Mouse (Mus musculus) CH12.LX (cell line): ENCODE measurements at regions not wholly inside any gene's neighbourhood (a gene's known extent, or its start where the extent isn't known, plus 50 kb on each side); places are given as distances from the start of the nearest gene placed in this dataset.

Experiments
- CTCF ChIP-seq, 2 experiments: IDR thresholded peaks in 1 of 2; conservative IDR thresholded peaks in 1 of 2; 2 replicates each; pipeline ENCODE4 v1.5.1; 2011 to 2012; ENCODE audit warnings: low read depth in 2 of 2, low read length in 2 of 2, improper control_type of control experiment in 1 of 2, inconsistent platforms in 1 of 2, mild to moderate bottlenecking in 1 of 2, moderate library complexity in 1 of 2
- EP300 ChIP-seq: IDR thresholded peaks from 2 replicates; pipeline ENCODE4 v1.6.1; 2011; ENCODE audit warnings: low read length, improper control_type of control experiment
- HCFC1 ChIP-seq: IDR thresholded peaks from 2 replicates; pipeline ENCODE4 v1.6.1; 2012; ENCODE audit warnings: low read depth, mild to moderate bottlenecking, inconsistent platforms, low read length, improper control_type of control experiment
- MAZ ChIP-seq: IDR thresholded peaks from 2 replicates; pipeline ENCODE4 v1.6.1; 2012; ENCODE audit warnings: low read depth, mild to moderate bottlenecking, inconsistent platforms, low read length, improper control_type of control experiment, moderate library complexity
- MEF2A ChIP-seq: IDR thresholded peaks from 2 replicates; pipeline ENCODE4 v1.6.1; 2014; ENCODE audit warnings: low read depth, mild to moderate bottlenecking, inconsistent platforms, low read length, improper control_type of control experiment, borderline replicate concordance
- POLR2A ChIP-seq: IDR thresholded peaks from 2 replicates; pipeline ENCODE4 v1.6.1; 2011; ENCODE audit warnings: low read depth, mild to moderate bottlenecking, improper control_type of control experiment, low read length
- UBTF ChIP-seq: IDR thresholded peaks from 2 replicates; pipeline ENCODE4 v1.6.1; 2012; ENCODE audit warnings: low read depth, mild to moderate bottlenecking, inconsistent platforms, low read length, improper control_type of control experiment, moderate library complexity
- USF1 ChIP-seq: IDR thresholded peaks from 2 replicates; pipeline ENCODE4 v1.6.1; 2014; ENCODE audit warnings: low read depth, mild to moderate bottlenecking, inconsistent platforms, low read length, improper control_type of control experiment

- no peak for TF ChIP-seq HCFC1
- TF ChIP-seq CTCF (conservative IDR thresholded peaks at IDR 0.05 in 1 of 2, IDR thresholded peaks at IDR 0.05 in 1 of 2; ENCODE audit: low read depth in 2 of 2, low read length in 2 of 2) = no peak
- no peak for TF ChIP-seq UBTF
- TF ChIP-seq POLR2A = no peak
- TF ChIP-seq MEF2A = no peak
- no peak for TF ChIP-seq EP300
- TF ChIP-seq USF1 = no peak
- no peak for TF ChIP-seq MAZ
Measured at GRCm38 (mm10) chr10:27984047-27984446, 90.6 kb upstream of the Ptprk start.
